Mouse (Mus musculus): ENCODE measurements around the gene Cd59a. TPM values are rescaled to one million over a fixed set of nuclear protein-coding genes. Genes with fewer than 3 reads are reported as not detected.
"Not testable (repeated sequence)": the region's sequence is repeated elsewhere in the genome, so short reads cannot be mapped to it uniquely, and the experiment has no call there.

Gene Cd59a
- polyA plus RNA-seq, 1 experiment from 2014 or later = 71.2 TPM

GRCm38 (mm10) chr2:104082474-104082873 is 13.1 kb upstream of the Cd59a start:
- H3K4me3 ChIP-seq = no peak overlapping the region
- peaks cover 7% of the 10 kb centered on the region for H3K36me3 ChIP-seq
- ATAC-seq = no peak
- no peak overlapping the region for H3K4me2 ChIP-seq
- H3K9ac ChIP-seq = no peak overlapping the region
- peak overlapping the region; percentile 54 for H3K27ac ChIP-seq
- H3K9me3 ChIP-seq (replicated peaks) = no peaks in the 10 kb centered on the region
- no peaks in the 10 kb centered on the region for H3K27me3 ChIP-seq (replicated peaks)
- H3K4me1 ChIP-seq = peaks cover 65% of the 10 kb centered on the region

GRCm38 (mm10) chr2:104084027-104084426 is 11.6 kb upstream of the Cd59a start:
- peak; percentile 13; the same call in 1 of the 2 replicates for ATAC-seq
- H3K4me1 ChIP-seq = peaks cover 53% of the 10 kb centered on the region
- not testable (repeated sequence) for H3K9ac ChIP-seq; H3K4me2 ChIP-seq; H3K9me3 ChIP-seq (replicated peaks); H3K27me3 ChIP-seq (replicated peaks); H3K4me3 ChIP-seq; H3K36me3 ChIP-seq
- peak overlapping the region; percentile 66; the same call in 1 of the 2 replicates for H3K27ac ChIP-seq

- H3K27ac ChIP-seq = peak overlapping the region; percentile 73
- H3K4me2 ChIP-seq = 0 out of 2 replicates have a peak overlapping the region, but pooled peaks have one; percentile 14
- H3K4me3 ChIP-seq; H3K36me3 ChIP-seq; H3K9me3 ChIP-seq (replicated peaks); H3K9ac ChIP-seq; H3K27me3 ChIP-seq (replicated peaks): not testable (repeated sequence)
- 15% methylated on average over 1 of the region's 1 CpGs for WGBS (ENCODE audit: insufficient replicate concordance)
- peaks cover 49% of the 10 kb centered on the region for H3K4me1 ChIP-seq
- ATAC-seq = peak; percentile 90
Measured at GRCm38 (mm10) chr2:104087562-104087961, 8.0 kb upstream of the Cd59a start.

GRCm38 (mm10) chr2:104093305-104093704 is 2.3 kb upstream of the Cd59a start:
- H3K9me3 ChIP-seq (replicated peaks) = no peaks in the 10 kb centered on the region
- no peak overlapping the region for H3K4me2 ChIP-seq
- no peaks in the 10 kb centered on the region for H3K27me3 ChIP-seq (replicated peaks)
- no peak for ATAC-seq
- WGBS (ENCODE audit: insufficient replicate concordance) = 69% methylated on average over 2 of the region's 2 CpGs
- H3K4me3 ChIP-seq = no peak overlapping the region
- H3K27ac ChIP-seq = no peak overlapping the region
- H3K36me3 ChIP-seq = no peaks in the 10 kb centered on the region
- H3K9ac ChIP-seq = no peak overlapping the region
- H3K4me1 ChIP-seq = peaks cover 60% of the 10 kb centered on the region

- WGBS (ENCODE audit: insufficient replicate concordance) = 30% methylated on average over 10 of the region's 10 CpGs
- Histone ChIP-seq H3K27me3 (replicated peaks) (no peaks in the 10 kb centered on the region), H3K9me3 (replicated peaks) (no peaks in the 10 kb centered on the region), H3K4me2 (peak overlapping the region; percentile 83), H3K9ac (peak overlapping the region; percentile 86), H3K4me3 (peak overlapping the region; percentile 76), H3K27ac (peak overlapping the region; percentile 97), H3K36me3 (no peaks in the 10 kb centered on the region), H3K4me1 (peaks cover 83% of the 10 kb centered on the region)
- ATAC-seq = no peak
Measured at GRCm38 (mm10) chr2:104096256-104096655, 655 bp downstream of the Cd59a start.

GRCm38 (mm10) chr2:104096796-104097195 is 1.2 kb downstream of the Cd59a start:
- H3K27ac ChIP-seq = peak overlapping the region; percentile 97
- H3K9me3 ChIP-seq (replicated peaks); H3K27me3 ChIP-seq (replicated peaks); H3K36me3 ChIP-seq; ATAC-seq: not testable (repeated sequence)
- H3K4me2 ChIP-seq = peak overlapping the region; percentile 83
- peaks cover 80% of the 10 kb centered on the region for H3K4me1 ChIP-seq
- peak overlapping the region; percentile 76 for H3K4me3 ChIP-seq
- H3K9ac ChIP-seq = peak overlapping the region; percentile 86
- 72% methylated on average over 1 of the region's 1 CpGs for WGBS (ENCODE audit: insufficient replicate concordance)

GRCm38 (mm10) chr2:104097396-104097795 is 1.8 kb downstream of the Cd59a start:
- Histone ChIP-seq H3K27ac (peak overlapping the region; percentile 97), H3K4me3 (peak overlapping the region; percentile 76), H3K4me2 (peak overlapping the region; percentile 83), H3K4me1 (peaks cover 78% of the 10 kb centered on the region), H3K9ac (peak overlapping the region; percentile 86)
- not testable (repeated sequence) for ATAC-seq; H3K27me3 ChIP-seq (replicated peaks); H3K9me3 ChIP-seq (replicated peaks); H3K36me3 ChIP-seq
- WGBS (ENCODE audit: insufficient replicate concordance) = 89% methylated on average over 4 of the region's 4 CpGs

GRCm38 (mm10) chr2:104098529-104099230 is 3.1 kb downstream of the Cd59a start:
- peak overlapping the region; percentile 83 for H3K4me2 ChIP-seq
- H3K27ac ChIP-seq = peak overlapping the region; percentile 97
- H3K4me3 ChIP-seq = peak overlapping the region; percentile 76
- H3K36me3 ChIP-seq = 0 out of 2 replicates have a peak, but pooled peaks cover 10% of the 10 kb centered on the region
- ATAC-seq = peak; percentile 91
- no peaks in the 10 kb centered on the region for H3K9me3 ChIP-seq (replicated peaks)
- no peaks in the 10 kb centered on the region for H3K27me3 ChIP-seq (replicated peaks)
- H3K4me1 ChIP-seq = peaks cover 83% of the 10 kb centered on the region
- WGBS (ENCODE audit: insufficient replicate concordance) = 3% methylated on average over 3 of the region's 3 CpGs
- H3K9ac ChIP-seq = peak overlapping the region; percentile 62

- ATAC-seq = no peak
- 80% methylated on average over 2 of the region's 2 CpGs for WGBS (ENCODE audit: insufficient replicate concordance)
- peaks cover 81% of the 10 kb centered on the region for H3K4me1 ChIP-seq
- peak overlapping the region; percentile 76 for H3K4me3 ChIP-seq
- H3K4me2 ChIP-seq = peak overlapping the region; percentile 83
- no peaks in the 10 kb centered on the region for H3K9me3 ChIP-seq (replicated peaks)
- peak overlapping the region; percentile 97 for H3K27ac ChIP-seq
- peaks cover 11% of the 10 kb centered on the region; the same call in 1 of the 2 replicates for H3K36me3 ChIP-seq
- H3K27me3 ChIP-seq (replicated peaks) = no peaks in the 10 kb centered on the region
- H3K9ac ChIP-seq = peak overlapping the region; percentile 62
Measured at GRCm38 (mm10) chr2:104099231-104099585, 3.6 kb downstream of the Cd59a start.

- Histone ChIP-seq H3K36me3 (peaks cover 18% of the 10 kb centered on the region), H3K4me2 (peak overlapping the region; percentile 83), H3K9me3 (replicated peaks) (no peaks in the 10 kb centered on the region), H3K4me1 (peaks cover 86% of the 10 kb centered on the region), H3K27me3 (replicated peaks) (no peaks in the 10 kb centered on the region), H3K27ac (peak overlapping the region; percentile 97), H3K9ac (peak overlapping the region; percentile 9; the same call in 1 of the 2 replicates), H3K4me3 (peak overlapping the region; percentile 1; the same call in 1 of the 2 replicates)
- no peak for ATAC-seq
- WGBS (ENCODE audit: insufficient replicate concordance) = 37% methylated on average over 1 of the region's 1 CpGs
Measured at GRCm38 (mm10) chr2:104099946-104100345, 4.3 kb downstream of the Cd59a start.

GRCm38 (mm10) chr2:104104800-104105199 is 9.2 kb downstream of the Cd59a start:
- H3K4me2 ChIP-seq = no peak overlapping the region
- no peaks in the 10 kb centered on the region for H3K9me3 ChIP-seq (replicated peaks)
- no peak overlapping the region for H3K9ac ChIP-seq
- H3K36me3 ChIP-seq = peaks cover 43% of the 10 kb centered on the region
- no peak overlapping the region for H3K4me3 ChIP-seq
- H3K27me3 ChIP-seq (replicated peaks) = no peaks in the 10 kb centered on the region
- H3K4me1 ChIP-seq = peaks cover 75% of the 10 kb centered on the region
- ATAC-seq = no peak
- 74% methylated on average over 6 of the region's 6 CpGs for WGBS (ENCODE audit: insufficient replicate concordance)
- H3K27ac ChIP-seq = peak overlapping the region; percentile 34; the same call in 1 of the 2 replicates

GRCm38 (mm10) chr2:104109021-104109420 is 13.4 kb downstream of the Cd59a start:
- peak overlapping the region; percentile 2; the same call in 1 of the 2 replicates for H3K4me2 ChIP-seq
- not testable (repeated sequence) for H3K9me3 ChIP-seq (replicated peaks); H3K4me3 ChIP-seq; H3K9ac ChIP-seq; ATAC-seq; H3K27me3 ChIP-seq (replicated peaks)
- 86% methylated on average over 2 of the region's 2 CpGs for WGBS (ENCODE audit: insufficient replicate concordance)
- 0 out of 2 replicates have a peak overlapping the region, but pooled peaks have one; percentile 55 for H3K27ac ChIP-seq
- H3K4me1 ChIP-seq = peaks cover 55% of the 10 kb centered on the region
- H3K36me3 ChIP-seq = peaks cover 60% of the 10 kb centered on the region
